Mouse (Mus musculus) brain, embryonic 14.5 days (tissue): ENCODE data around the gene Itga9.

Experiments
- CTCF ChIP-seq: fragments of 200-500 bp; IDR thresholded peaks from 2 replicates; pipeline ENCODE4 v1.5.1; 2012; ENCODE audit warnings: inconsistent platforms, mild to moderate bottlenecking, moderate library complexity, borderline replicate concordance; ENCODE audit not compliant: insufficient read depth, insufficient read length; ENCODE audit errors: extremely low read depth
- POLR2A ChIP-seq: fragments of 200-500 bp; IDR thresholded peaks from 2 replicates; pipeline ENCODE4 v1.6.1; 2012; ENCODE audit warnings: mild to moderate bottlenecking, inconsistent platforms, borderline replicate concordance; ENCODE audit not compliant: poor library complexity, insufficient read depth, insufficient read length, severe bottlenecking; ENCODE audit errors: extremely low read depth

DNA sequence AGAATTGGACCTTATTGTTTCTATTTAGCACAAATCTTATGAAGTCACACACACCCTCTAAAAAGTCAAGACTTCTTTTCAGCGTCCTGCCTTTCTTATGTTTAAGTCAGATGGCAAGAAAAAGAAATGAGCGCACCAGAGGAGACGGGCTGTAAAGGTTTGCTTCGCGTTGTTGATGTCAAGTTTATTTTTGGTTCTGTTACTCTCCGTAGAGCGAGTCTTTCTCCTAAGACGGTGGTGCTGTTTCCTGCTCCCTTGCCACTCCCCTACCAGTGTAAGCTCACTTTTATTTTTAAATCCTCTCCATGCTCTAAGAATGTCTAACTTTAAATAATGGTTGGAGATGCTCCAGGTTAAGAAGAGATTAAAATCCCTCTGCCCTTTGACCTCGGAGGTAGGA, 118.6 kb downstream of the Itga9 start:
- TF ChIP-seq CTCF = no peak
- no peak for TF ChIP-seq POLR2A
